Mouse (Mus musculus) testis, adult 2 months (tissue): ENCODE measurements around the gene Tbc1d19.

Source experiments
- CTCF ChIP-seq: fragments of 200-500 bp; IDR thresholded peaks from 2 replicates; pipeline ENCODE4 v1.5.1; 2012; ENCODE audit warnings: low read depth, mild to moderate bottlenecking, inconsistent platforms, low read length, moderate library complexity; ENCODE audit not compliant: control insufficient read depth, insufficient read depth, insufficient replicate concordance
- POLR2A ChIP-seq: fragments of 200-500 bp; IDR thresholded peaks from 2 replicates; pipeline ENCODE4 v1.6.1; 2012; ENCODE audit warnings: low read depth, mild to moderate bottlenecking, inconsistent platforms, low read length, moderate library complexity; ENCODE audit not compliant: control insufficient read depth

GRCm38 (mm10) chr5:53929814-53930213 is 120.4 kb downstream of the Tbc1d19 start:
- TF ChIP-seq POLR2A = no peak
- TF ChIP-seq CTCF = no peak
